Mouse (Mus musculus): ENCODE results near the gene Arhgap21. TPM values are rescaled to one million over a fixed set of nuclear protein-coding genes. Genes with fewer than 3 reads are reported as not detected.
A peak's percentile ranks its signal among the peaks of the same experiment; 100 is the strongest.

The Arhgap21 gene
- total and polyA plus RNA-seq, 3 experiments, result 18.1 to 74.5 (median 65.2) TPM

DNA sequence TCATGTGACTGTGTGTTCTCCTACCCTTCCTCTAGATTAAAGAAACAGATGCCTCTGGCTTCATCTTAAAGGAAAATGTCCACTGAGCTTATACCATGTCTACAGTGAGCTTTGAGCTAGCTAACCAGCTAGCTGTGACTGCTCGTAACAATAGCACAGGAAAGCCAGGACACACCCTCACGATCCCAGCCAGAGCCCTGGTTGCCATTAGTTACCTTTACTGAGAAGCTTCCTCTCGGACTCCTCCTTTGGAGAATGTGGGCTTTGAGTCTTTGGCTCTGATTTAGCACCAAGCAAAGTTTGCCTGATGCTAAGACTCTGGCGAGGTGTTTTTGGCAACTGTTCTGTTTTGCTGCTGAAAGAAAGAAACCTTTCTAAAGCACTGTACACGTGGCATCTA lies 107.9 kb downstream of the Arhgap21 start:
- Histone ChIP-seq H3K4me1 (ENCODE audit: control insufficient read depth, insufficient read depth, low read length) (peaks cover 1% of the 10 kb centered on the region; the same call in 1 of the 2 replicates), H3K4me3 (no peak overlapping the region), H3K27ac (no peak overlapping the region), H3K9ac (ENCODE audit: low read depth, low read length) (no peak overlapping the region), H3K79me2 (replicated peaks; ENCODE audit: control insufficient read depth, insufficient read depth, low read length) (no peaks in the 10 kb centered on the region), H3K27me3 (ENCODE audit: control insufficient read depth, insufficient read depth, low read length) (no peaks in the 10 kb centered on the region), H3K36me3 (ENCODE audit: control insufficient read depth, insufficient read depth, low read length) (peaks cover 18% of the 10 kb centered on the region)
- intact Hi-C loops (cut with DNase I), result no loop called here
- TF ChIP-seq POLR2A (IDR thresholded peaks at IDR 0.05; ENCODE audit: insufficient read depth, low read depth, low read length), result no peak
- no peak for TF ChIP-seq EP300 (IDR thresholded peaks at IDR 0.05; ENCODE audit: insufficient read depth, low read depth, low read length)
- TF ChIP-seq CTCF (IDR thresholded peaks at IDR 0.05), result no peak
- no peak for DNase-seq
- 52% methylated on average over 5 of the region's 5 CpGs for WGBS

DNA sequence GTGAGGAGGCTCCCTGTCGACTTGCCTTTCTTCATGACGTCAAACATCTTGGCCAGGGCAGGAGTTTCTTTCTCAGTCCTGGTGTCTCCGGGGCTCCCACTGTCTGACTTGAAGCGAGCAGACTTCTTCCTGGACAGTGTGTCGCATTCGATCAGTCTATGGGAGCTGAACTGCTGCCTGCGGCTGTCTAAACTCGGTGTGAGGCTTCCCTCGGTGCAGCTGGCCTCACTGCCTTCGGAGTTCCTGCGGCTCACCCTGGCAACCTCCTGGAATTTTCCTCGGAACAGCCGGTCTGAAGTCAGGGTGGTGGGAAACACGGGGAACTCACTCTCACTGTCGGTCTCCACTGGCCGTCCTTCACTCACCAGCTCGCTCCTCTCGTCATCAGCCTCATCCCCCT lies 119.3 kb downstream of the Arhgap21 start:
- Histone ChIP-seq H3K27ac (no peak overlapping the region), H3K79me2 (replicated peaks; ENCODE audit: control insufficient read depth, insufficient read depth, low read length) (no peaks in the 10 kb centered on the region), H3K4me1 (ENCODE audit: control insufficient read depth, insufficient read depth, low read length) (no peaks in the 10 kb centered on the region), H3K4me3 (no peak overlapping the region), H3K9ac (ENCODE audit: low read depth, low read length) (no peak overlapping the region), H3K27me3 (ENCODE audit: control insufficient read depth, insufficient read depth, low read length) (no peaks in the 10 kb centered on the region), H3K36me3 (ENCODE audit: control insufficient read depth, insufficient read depth, low read length) (peaks cover 8% of the 10 kb centered on the region)
- TF ChIP-seq EP300 (IDR thresholded peaks at IDR 0.05; ENCODE audit: insufficient read depth, low read depth, low read length) (no peak), POLR2A (IDR thresholded peaks at IDR 0.05; ENCODE audit: insufficient read depth, low read depth, low read length) (no peak), CTCF (IDR thresholded peaks at IDR 0.05) (no peak)
- intact Hi-C loops (cut with DNase I), result no loop called here
- no peak for DNase-seq
- WGBS, result 87% methylated on average over 18 of the region's 18 CpGs

DNA sequence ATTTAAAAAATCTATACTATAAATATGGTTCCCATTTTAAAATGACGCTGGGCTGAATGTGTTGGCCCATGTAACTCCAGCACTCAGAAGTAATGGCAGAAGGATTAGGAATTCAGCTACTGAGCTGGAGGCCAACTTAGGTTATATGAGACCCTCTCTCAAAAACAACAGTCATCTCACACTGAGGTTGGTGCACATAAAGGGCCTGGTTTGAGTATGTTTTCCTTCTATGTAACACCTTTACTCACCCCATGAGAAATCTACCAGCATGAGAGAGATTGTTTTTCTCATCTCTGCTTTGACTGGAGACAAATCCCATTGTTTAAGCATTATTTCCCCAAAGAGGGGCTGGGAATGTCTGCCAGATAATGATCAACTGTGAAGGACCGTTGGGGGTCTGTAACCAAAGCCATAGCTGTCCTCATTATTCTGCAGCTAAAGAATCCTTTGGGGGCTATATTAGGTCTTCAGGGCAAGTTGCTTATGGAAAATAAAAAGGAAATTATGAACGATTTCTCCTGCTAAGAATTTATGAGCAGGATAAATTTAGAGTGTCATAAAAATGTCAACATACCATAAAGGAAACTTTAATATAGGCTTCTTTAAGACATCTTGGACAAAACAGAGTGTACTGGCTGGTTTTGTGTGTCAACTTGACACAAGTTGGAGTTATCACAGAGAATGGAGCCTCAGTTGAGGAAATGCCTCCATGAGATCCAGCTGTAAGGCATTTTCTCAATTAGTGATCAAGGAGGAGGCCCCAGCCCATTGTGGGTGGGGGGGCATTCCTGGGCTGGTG lies 136.9 kb downstream of the Arhgap21 start:
- no peaks in the 10 kb centered on the region for H3K36me3 ChIP-seq (ENCODE audit: control insufficient read depth, insufficient read depth, low read length)
- H3K27ac ChIP-seq, result no peak overlapping the region
- no peak overlapping the region for H3K9ac ChIP-seq (ENCODE audit: low read depth, low read length)
- DNase-seq, result no peak
- no peaks in the 10 kb centered on the region for H3K27me3 ChIP-seq (ENCODE audit: control insufficient read depth, insufficient read depth, low read length)
- intact Hi-C loops (cut with DNase I), result no loop called here
- 75% methylated on average over 3 of the region's 3 CpGs for WGBS
- no peak overlapping the region for H3K4me3 ChIP-seq
- no peaks in the 10 kb centered on the region for H3K4me1 ChIP-seq (ENCODE audit: control insufficient read depth, insufficient read depth, low read length)
- TF ChIP-seq POLR2A (IDR thresholded peaks at IDR 0.05; ENCODE audit: insufficient read depth, low read depth, low read length) (no peak), EP300 (IDR thresholded peaks at IDR 0.05; ENCODE audit: insufficient read depth, low read depth, low read length) (no peak), CTCF (IDR thresholded peaks at IDR 0.05) (no peak)
- no peaks in the 10 kb centered on the region for H3K79me2 ChIP-seq (replicated peaks; ENCODE audit: control insufficient read depth, insufficient read depth, low read length)

DNA sequence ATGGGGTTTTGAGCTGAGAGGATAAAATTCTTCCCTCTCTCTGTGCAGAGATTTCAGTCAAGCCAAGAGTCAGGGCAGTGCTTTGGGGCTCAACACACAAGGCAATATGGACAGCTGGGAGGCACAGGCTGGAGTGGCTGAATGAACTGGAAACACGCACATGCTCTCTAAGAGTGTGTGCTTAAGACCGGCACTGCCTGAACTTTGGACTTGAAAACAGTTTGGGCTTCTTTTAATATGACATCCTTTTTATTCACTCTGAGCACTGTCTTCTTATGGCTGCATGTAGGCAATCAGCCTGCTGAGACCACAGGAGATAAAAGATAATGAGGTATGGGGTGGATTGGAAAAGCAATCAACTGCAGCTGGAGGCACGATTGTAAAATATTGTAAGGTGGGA lies 137.8 kb downstream of the Arhgap21 start:
- Histone ChIP-seq H3K36me3 (ENCODE audit: control insufficient read depth, insufficient read depth, low read length) (no peaks in the 10 kb centered on the region), H3K4me1 (ENCODE audit: control insufficient read depth, insufficient read depth, low read length) (no peaks in the 10 kb centered on the region), H3K4me3 (no peak overlapping the region), H3K27ac (no peak overlapping the region), H3K79me2 (replicated peaks; ENCODE audit: control insufficient read depth, insufficient read depth, low read length) (no peaks in the 10 kb centered on the region), H3K27me3 (ENCODE audit: control insufficient read depth, insufficient read depth, low read length) (no peaks in the 10 kb centered on the region), H3K9ac (ENCODE audit: low read depth, low read length) (no peak overlapping the region)
- no peak for DNase-seq
- intact Hi-C loops (cut with DNase I), result no loop called here
- TF ChIP-seq EP300 (IDR thresholded peaks at IDR 0.05; ENCODE audit: insufficient read depth, low read depth, low read length) (no peak), POLR2A (IDR thresholded peaks at IDR 0.05; ENCODE audit: insufficient read depth, low read depth, low read length) (no peak), CTCF (IDR thresholded peaks at IDR 0.05) (no peak)
- WGBS, result 47% methylated on average over 3 of the region's 3 CpGs

DNA sequence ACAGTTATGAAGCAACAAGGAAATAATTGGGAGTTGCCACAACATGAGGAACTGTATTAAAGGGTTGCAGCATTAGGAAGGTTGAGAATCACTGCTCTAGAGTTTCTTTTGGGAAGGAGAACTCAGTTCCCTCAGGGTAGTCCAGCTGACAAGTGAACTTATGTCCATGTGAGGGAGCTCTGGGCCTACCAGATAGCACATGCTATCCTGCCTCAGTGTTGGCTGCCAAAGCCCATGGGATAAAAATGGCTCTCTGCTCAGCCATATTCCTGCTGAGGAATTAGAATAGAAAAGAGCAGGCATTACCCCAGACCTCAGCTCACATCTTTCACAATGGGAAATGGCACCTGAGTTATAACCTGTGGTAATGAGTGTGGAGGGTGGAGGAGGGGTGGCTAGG lies 142.4 kb downstream of the Arhgap21 start:
- no peaks in the 10 kb centered on the region for H3K27me3 ChIP-seq (ENCODE audit: control insufficient read depth, insufficient read depth, low read length)
- H3K4me1 ChIP-seq (ENCODE audit: control insufficient read depth, insufficient read depth, low read length), result no peaks in the 10 kb centered on the region
- H3K4me3 ChIP-seq, result no peak overlapping the region
- no peaks in the 10 kb centered on the region for H3K36me3 ChIP-seq (ENCODE audit: control insufficient read depth, insufficient read depth, low read length)
- no peak overlapping the region for H3K27ac ChIP-seq
- TF ChIP-seq EP300 (IDR thresholded peaks at IDR 0.05; ENCODE audit: insufficient read depth, low read depth, low read length) (no peak), CTCF (IDR thresholded peaks at IDR 0.05) (peak; percentile 50)
- intact Hi-C loops (cut with DNase I), result no loop called here
- no peak for DNase-seq
- no peak overlapping the region for H3K9ac ChIP-seq (ENCODE audit: low read depth, low read length)
- H3K79me2 ChIP-seq (replicated peaks; ENCODE audit: control insufficient read depth, insufficient read depth, low read length), result no peaks in the 10 kb centered on the region

DNA sequence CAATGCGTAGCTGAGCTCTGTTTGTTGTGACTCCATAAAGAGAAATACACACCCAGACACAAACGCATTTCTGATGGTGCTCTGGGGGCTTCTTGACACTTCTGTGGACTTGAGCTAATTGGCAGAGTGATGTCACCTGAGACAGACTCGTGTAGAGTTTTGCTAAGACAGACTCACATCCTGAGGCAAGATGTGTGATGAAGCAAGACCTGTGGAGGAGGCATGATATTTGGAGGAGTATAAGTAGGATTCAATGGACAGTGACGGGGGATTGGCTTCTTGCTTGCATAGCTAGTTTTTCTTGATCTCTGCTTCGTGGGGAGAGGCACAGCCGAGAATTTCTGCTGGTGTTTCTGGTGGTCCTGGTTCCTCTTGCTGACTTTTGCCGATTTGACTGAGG lies 150.5 kb downstream of the Arhgap21 start:
- Histone ChIP-seq H3K79me2 (replicated peaks; ENCODE audit: control insufficient read depth, insufficient read depth, low read length) (no peaks in the 10 kb centered on the region), H3K4me1 (ENCODE audit: control insufficient read depth, insufficient read depth, low read length) (no peaks in the 10 kb centered on the region), H3K9ac (ENCODE audit: low read depth, low read length) (no peak overlapping the region), H3K4me3 (no peak overlapping the region), H3K36me3 (ENCODE audit: control insufficient read depth, insufficient read depth, low read length) (no peaks in the 10 kb centered on the region), H3K27me3 (ENCODE audit: control insufficient read depth, insufficient read depth, low read length) (no peaks in the 10 kb centered on the region), H3K27ac (no peak overlapping the region)
- no peak for DNase-seq
- TF ChIP-seq CTCF (IDR thresholded peaks at IDR 0.05) (no peak), EP300 (IDR thresholded peaks at IDR 0.05; ENCODE audit: insufficient read depth, low read depth, low read length) (no peak), POLR2A (IDR thresholded peaks at IDR 0.05; ENCODE audit: insufficient read depth, low read depth, low read length) (no peak)
- intact Hi-C loops (cut with DNase I), result no loop called here
- WGBS, result 80% methylated on average over 7 of the region's 7 CpGs
